Mouse (Mus musculus) cortical plate, adult 2 months (tissue): Measurements from ENCODE around the gene Dazap1. TPM values are rescaled to one million over a fixed set of nuclear protein-coding genes. Genes with fewer than 3 reads are reported as not detected.

ENCODE experiments used
- H3K27ac ChIP-seq: fragments of 200-500 bp; 2 replicates; pipeline ENCODE4 v1.5.1; 2012; ENCODE audit warnings: low read length, control low read depth, inconsistent platforms; ENCODE audit not compliant: insufficient read depth
- H3K4me1 ChIP-seq: fragments of 200-500 bp; 2 replicates; pipeline ENCODE4 v1.6.1; 2011; ENCODE audit warnings: low read length; ENCODE audit not compliant: control insufficient read depth, insufficient read depth
- H3K4me3 ChIP-seq: fragments of 200-500 bp; 2 replicates; pipeline ENCODE4 v1.5.1; 2011; ENCODE audit warnings: mild to moderate bottlenecking, low read length, control low read depth; ENCODE audit not compliant: insufficient read depth
- CTCF ChIP-seq: fragments of 200-500 bp; IDR thresholded peaks from 2 replicates; pipeline ENCODE4 v1.5.1; 2011; ENCODE audit warnings: mild to moderate bottlenecking, control low read depth, low read length; ENCODE audit not compliant: insufficient read depth; ENCODE audit errors: extremely low read depth
- POLR2A ChIP-seq: fragments of 200-500 bp; IDR thresholded peaks from 2 replicates; pipeline ENCODE4 v1.6.1; 2011; ENCODE audit warnings: mild to moderate bottlenecking, low read length, control low read depth; ENCODE audit not compliant: insufficient read depth; ENCODE audit errors: extremely low read depth
- polyA plus RNA-seq: library from polyadenylated mRNA; depleted of rRNA; stranded (reverse); fragments of >200 nt; gene quantifications from 2 replicates; pipeline ENCODE4 v1.2.3, GENCODE M21; 2012

Gene Dazap1
- polyA plus RNA-seq, 1 experiment, result 65.4 TPM

DNA sequence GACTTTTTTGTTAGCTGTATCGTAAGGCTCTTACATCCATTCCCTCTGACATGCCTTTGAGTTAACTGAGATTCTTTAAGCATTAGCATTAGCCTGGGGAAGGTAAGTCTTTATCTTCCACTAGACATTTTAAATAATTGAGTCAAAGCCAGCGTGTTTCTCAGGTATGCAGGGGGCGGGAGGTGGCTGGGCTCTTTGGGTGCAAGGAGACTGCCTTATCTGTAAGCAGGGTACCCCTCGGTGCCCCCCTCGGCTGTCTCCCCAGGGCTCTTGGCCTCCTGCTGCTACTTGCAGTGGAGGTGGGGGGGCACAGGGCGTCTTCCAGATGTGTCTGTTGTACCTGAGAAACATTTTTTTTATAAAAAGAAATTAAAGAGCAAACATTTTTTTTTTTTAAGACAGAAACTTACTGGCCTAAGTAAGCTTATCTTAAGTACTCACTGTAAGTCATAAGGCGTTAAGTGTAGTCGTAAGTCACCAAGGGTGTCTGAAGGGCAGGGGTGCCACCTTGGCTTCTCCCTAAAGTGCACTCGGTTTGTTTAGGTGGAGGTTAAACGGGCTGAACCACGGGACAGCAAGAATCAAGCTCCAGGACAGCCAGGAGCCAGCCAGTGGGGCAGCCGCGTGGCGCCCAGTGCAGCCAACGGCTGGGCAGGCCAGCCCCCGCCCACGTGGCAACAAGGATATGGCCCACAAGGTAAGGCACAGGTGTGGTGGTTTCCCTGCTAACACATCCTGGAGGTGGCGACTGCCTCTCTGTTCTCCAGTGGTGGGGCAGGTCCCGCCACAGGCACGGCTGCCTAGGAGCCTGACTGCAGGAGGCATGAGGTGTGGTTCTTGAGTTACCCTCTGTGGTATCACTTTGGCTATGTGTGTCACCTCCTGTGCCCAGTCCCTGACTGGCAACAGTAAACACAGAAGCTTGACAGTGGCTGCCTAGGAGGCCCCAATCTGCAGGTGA, 21.5 kb downstream of the Dazap1 start:
- H3K27ac ChIP-seq, result no peak overlapping the region
- no peak overlapping the region for H3K4me3 ChIP-seq
- no peaks in the 10 kb centered on the region for H3K4me1 ChIP-seq
- no peak for TF ChIP-seq CTCF
- no peak for TF ChIP-seq POLR2A

DNA sequence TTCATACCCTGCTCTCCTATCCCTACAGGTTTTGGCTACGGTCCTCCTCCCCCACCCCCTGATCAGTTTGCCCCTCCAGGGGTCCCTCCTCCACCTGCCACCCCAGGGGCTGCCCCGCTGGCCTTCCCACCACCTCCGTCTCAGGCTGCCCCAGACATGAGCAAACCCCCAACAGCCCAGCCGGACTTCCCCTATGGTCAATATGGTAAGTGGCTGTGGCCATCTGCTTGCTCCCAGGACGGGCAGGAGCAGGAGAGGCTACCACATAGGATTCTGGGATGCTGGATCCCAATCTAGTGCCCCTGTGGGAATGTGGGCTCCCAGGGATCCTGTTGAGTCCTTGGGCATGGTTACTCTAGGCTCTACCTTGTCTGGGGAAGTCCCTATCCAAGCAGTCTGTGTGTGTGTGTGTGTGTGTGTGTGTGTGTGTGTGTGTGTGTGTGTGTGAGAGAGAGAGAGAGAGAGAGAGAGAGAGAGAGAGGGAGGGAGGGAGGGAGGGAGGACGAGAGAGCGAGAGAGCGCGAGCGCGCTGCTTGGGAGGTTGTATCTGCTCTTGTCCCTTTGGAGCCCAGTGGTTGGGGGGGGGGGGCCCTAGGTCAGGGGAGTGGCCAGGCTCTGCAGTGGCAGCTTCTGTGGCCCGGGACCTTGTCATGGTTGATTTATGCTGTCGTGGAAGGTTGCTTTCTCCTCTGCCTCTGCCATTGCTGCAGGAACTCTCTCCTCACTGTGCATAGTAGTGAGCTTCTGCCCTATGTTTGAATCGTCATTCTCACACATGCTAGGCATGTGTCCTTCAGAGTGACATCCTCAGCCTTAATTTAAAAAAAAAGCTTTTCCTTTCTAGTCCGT, 24.2 kb downstream of the Dazap1 start:
- TF ChIP-seq POLR2A, result no peak
- no peak for TF ChIP-seq CTCF
- Histone ChIP-seq H3K4me1 (no peaks in the 10 kb centered on the region), H3K27ac (no peak overlapping the region), H3K4me3 (no peak overlapping the region)

DNA sequence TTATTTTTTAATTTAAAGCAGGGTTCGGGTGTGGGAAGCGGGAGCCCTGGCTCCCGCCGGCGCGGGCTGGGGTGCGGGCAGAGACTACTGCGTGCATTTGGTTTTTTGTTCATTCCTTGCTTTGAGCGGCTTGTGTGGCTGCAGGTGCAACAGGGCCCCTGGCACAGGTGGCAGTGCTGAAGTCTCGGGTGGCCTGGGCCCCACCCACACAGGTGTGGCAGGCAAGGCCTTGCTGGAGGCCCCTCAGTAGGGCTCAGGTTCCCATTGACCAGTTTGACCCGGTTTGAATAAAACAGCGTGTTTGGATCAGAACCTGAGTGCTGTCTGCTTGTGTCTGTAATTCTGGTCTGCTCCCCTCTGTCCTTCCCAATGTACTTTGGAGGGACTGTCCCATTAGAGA, 26.8 kb downstream of the Dazap1 start:
- TF ChIP-seq POLR2A (no peak), CTCF (no peak)
- no peak overlapping the region for H3K4me3 ChIP-seq
- H3K27ac ChIP-seq, result no peak overlapping the region
- H3K4me1 ChIP-seq, result no peaks in the 10 kb centered on the region

DNA sequence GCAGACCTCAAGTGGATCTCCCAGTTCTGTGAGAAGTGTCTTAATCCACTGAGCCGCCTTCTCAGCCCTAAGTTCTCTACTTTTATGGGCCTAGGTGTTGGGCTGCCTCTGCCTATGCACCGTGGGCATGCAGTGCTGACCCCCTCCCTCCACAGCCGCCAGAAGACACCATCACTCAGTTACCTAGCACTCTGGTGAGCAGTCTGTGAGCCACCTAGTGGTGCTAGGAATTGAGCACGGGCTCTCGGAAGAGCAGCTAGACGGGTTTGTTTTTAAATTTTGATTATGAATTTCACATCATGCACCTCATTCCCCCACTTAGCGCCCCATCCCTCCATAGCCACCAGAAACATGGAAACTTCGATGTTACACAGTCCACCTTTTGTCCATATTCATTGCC, 27.4 kb downstream of the Dazap1 start:
- no peaks in the 10 kb centered on the region for H3K4me1 ChIP-seq
- peak; percentile 16; the same call in 1 of the 2 replicates for TF ChIP-seq CTCF
- TF ChIP-seq POLR2A, result no peak
- H3K4me3 ChIP-seq, result no peak overlapping the region
- H3K27ac ChIP-seq, result no peak overlapping the region

DNA sequence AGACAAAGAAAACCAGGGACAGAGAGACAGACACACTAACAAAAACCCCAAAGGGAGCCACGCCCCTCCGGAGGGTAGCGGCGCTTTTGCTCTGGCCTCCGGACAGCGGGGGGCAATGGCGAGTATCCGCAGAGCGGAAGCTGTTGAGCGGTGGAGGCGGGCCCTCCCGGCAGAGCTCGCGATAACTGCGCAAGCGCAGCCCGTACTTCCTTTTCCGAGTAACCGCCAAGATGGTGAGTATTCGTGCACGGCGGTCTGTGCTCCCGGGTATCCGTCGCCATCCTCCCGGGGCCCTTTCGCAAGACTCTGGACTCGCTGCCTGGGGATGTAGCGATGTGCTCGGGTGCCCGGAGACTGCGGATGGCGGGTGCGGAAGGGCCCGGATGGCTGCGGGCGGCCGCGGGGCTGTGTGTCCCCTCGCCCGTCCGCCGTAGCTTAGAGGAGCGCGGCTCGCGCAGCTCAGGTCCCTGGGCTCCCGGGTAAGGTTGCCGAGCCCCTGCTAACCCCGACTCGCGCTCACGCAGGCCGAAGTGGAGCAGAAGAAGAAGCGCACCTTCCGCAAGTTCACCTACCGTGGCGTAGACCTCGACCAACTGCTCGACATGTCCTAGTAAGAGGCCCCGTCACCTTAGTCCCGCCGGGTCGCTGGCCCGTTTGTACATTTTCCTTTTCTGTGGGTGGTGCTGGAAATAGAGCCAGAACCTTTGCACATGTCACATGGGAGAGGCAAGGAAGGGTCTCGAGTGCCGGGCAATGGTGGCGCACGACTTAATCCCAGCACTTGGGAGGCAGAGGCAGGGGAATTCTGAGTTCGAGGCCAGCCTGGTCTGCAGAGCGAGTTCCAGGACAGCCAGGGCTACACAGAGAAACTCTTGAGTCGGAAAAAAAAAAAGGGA, 31.2 kb downstream of the Dazap1 start, which contains the start of gene Rps15:
Rps15 (plus strand) TSS at position 203 of the 896 bp plus-strand sequence.
- no peak for TF ChIP-seq CTCF
- TF ChIP-seq POLR2A, result peak; percentile 99
- peaks cover 4% of the 10 kb centered on the region for H3K4me1 ChIP-seq
- peak within 1 kb of the TSS; percentile 95 for H3K4me3 ChIP-seq
- H3K27ac ChIP-seq, result peak within 1 kb of the TSS; percentile 67

DNA sequence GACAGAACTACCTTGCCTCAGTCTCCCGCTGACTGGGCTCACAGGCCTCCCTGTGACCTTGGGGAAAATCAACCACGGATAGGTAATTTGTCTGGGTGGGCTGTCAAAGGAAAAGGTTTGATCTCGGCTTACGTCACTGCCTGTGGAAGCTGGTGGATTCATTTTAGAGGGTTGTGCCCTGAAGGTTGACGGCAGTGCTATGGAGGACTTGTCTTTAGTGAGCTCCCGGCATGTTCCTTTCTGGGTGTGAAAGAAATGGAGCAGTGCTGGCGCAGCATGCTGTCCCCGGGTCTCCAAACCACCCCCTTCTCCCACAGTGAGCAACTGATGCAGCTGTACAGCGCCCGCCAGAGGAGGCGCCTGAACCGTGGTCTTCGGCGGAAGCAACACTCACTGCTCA, 32.0 kb downstream of the Dazap1 start:
- Histone ChIP-seq H3K27ac (no peak overlapping the region), H3K4me3 (peak overlapping the region; percentile 95), H3K4me1 (peaks cover 6% of the 10 kb centered on the region)
- no peak for TF ChIP-seq CTCF
- no peak for TF ChIP-seq POLR2A

DNA sequence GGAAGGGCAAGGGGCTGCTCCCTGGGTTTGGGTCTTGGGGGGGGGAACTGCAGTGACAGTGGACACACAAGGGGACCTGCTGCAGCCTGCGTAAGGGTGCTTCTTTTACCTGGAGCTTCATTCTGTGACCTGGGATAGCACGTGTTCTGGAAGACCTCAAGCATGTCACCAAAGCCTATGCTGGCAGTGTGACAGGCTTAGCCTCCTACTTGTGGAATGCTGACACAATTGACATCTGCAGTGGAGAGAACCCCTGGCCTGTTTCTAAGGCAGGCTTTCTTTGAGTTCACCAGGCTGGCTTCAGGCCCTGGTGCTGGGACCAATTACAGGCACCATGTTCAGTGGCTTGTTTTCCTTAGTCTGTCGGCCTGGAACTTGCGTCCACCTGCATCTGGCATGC, 33.0 kb downstream of the Dazap1 start:
- TF ChIP-seq CTCF (no peak), POLR2A (no peak)
- H3K4me3 ChIP-seq, result no peak overlapping the region
- H3K27ac ChIP-seq, result no peak overlapping the region
- peaks cover 7% of the 10 kb centered on the region for H3K4me1 ChIP-seq

DNA sequence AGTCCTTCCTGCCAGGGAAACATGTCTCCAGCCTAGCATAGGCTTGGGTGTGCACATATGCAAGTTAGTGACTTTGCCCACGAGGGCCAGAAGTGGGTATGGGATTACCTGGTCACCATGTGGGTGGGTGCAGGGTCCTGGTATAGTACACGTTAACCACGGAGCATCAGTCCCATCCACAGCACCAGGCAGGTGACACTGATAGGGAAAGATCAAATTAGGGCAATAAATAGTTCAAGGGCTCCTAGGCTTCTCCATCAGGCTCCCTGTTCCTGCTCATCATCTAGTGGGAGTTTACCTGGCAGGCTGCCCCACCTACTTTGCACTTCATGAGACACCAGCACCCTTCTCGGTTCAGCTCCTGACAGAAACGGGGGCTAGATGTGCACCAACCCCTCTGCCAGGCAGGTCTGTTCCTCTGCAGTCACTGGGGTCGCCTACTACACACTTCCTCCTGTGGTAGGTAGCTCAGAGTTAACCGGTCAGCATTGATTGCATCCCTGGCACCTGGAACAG, 33.6 kb downstream of the Dazap1 start:
- no peak overlapping the region for H3K4me3 ChIP-seq
- TF ChIP-seq POLR2A, result 0 out of 2 replicates have a peak, but pooled peaks have one; percentile 17
- no peak for TF ChIP-seq CTCF
- H3K4me1 ChIP-seq, result peaks cover 7% of the 10 kb centered on the region
- H3K27ac ChIP-seq, result no peak overlapping the region
